Mouse (Mus musculus): ENCODE measurements around the gene Grpel1.

- TF ChIP-seq EP300 (IDR thresholded peaks at IDR 0.05) (no peak), CTCF (IDR thresholded peaks at IDR 0.05) (no peak)
Measured at GRCm38 (mm10) chr5:36422689-36423088, 42.1 kb upstream of the Grpel1 start.

All from lung, postnatal 0 days (tissue).